Mouse (Mus musculus) WW6 (cell line): ENCODE measurements around the gene Cebpz.

Experiments used
- DNase-seq: peaks from one replicate; pipeline ENCODE4 v3.0.0-alpha.2; 2013; ENCODE audit warnings: low read depth, low spot score

Gene Cebpz

DNA sequence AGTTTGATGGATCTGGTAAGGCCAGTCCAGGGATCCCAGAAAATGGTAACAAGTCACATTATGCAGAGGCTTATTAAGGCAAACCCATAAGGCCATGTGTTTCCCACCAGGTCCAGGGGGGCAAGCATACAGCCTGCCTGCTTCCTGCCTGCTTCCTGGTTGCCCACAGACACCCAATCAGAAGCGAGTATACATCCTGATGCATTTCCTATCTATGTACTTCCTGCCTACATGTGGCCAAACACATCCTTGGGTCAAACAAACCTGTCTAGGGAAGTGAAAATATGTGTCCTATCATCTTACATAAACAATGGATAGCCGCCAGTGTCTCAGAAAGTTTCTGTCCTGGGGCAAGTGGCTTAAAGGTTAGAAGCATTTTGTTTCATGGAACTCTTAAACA, 33.7 kb downstream of the Cebpz start:
- no peak for DNase-seq

DNA sequence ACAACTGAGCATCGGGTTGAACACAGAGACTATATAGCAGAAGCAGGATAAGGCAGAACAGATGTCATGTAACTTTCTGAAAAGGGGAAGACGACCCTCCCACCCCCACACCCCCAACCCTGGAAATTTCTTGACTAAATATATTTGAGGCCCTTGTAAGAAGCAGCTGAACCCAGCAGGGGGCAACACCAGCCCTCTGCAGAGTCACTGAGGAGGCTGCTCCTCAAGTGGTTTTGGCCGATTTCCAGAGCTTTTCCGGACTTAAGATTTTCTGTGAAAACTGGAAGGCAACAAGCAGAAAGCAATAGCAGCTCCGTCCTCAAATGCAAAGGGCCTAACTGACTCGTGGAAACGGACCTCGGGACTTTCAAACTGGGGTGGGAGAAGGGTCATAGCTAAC, 41.5 kb downstream of the Cebpz start:
- peak; percentile 42 for DNase-seq

DNA sequence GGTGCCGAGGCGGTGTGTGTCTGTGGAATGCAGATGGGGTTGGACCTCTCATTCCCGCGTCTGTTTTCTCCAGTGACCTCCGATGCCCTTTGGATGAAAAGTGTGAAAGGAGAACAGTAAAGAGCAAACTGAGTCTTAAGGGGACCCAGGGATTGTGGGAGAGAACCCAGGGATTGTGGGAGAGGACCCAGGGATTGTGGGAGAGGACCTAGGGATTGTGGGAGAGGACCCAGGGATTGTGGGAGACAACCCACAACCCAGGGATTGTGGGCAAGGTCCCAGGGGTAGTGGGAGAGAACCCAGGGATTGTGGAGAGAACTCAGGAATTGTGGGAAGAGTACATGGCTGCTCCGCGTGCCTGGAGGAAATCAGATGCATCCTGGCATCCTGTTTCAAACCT, 41.9 kb downstream of the Cebpz start:
- no peak for DNase-seq

DNA sequence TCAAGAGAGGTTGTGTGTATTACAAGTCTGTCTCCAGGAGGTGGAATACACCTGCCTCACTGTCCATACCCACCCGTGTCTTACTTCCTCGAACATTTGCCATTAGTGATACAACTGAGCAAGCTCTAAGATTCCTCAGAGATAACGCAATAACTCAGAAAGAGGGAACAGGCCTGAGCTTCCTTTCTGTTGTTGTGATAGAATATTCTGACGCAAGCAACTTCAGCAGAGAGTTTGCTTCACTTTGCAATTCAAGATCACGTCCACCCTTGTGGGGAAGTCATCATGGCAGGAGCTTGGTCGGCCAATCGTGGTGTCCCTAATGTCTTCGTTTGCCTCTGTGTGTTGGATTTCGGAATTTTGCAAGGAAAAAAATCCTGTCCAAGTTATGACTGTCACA, 45.8 kb downstream of the Cebpz start:
- no peak for DNase-seq

DNA sequence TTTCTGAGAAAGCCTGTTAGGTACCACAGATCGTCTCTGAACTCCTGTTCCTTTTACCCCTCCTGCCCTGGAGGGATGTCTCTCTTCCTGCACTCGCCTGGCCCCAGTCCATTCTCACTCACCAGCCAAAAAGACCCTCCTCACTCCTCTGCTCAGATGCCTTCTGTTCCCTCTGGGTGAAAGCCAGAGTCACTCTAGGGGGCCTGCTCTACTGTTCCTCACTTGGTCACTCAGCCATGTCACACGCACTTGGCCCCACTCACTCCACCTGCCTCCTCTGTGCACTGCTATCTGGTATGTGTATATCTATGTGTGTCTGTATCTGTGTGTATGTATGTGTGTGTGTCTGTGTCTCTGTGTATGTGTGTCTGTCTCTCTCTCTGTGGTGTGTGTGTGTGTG, 47.7 kb downstream of the Cebpz start:
- no peak for DNase-seq

DNA sequence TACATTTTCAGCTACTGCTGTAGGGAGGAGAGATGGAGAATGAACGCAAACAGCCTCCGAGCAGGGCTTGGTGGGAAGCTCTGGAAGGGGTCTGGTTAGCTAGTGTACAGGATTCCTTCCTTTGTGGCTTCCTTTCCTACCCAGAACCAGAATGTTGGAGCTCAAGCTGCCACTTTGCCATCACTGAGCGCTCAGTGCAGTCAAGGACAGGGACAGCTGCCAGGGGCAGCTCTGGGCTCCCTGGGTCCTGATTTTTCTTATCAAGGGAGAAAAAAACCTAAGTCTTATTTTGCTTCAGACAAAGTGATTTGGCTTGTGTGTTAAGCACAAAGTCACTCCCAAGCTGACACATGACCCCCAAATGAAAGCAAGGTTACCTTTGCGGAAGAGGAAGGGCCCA, 48.3 kb downstream of the Cebpz start:
- DNase-seq, result no peak

DNA sequence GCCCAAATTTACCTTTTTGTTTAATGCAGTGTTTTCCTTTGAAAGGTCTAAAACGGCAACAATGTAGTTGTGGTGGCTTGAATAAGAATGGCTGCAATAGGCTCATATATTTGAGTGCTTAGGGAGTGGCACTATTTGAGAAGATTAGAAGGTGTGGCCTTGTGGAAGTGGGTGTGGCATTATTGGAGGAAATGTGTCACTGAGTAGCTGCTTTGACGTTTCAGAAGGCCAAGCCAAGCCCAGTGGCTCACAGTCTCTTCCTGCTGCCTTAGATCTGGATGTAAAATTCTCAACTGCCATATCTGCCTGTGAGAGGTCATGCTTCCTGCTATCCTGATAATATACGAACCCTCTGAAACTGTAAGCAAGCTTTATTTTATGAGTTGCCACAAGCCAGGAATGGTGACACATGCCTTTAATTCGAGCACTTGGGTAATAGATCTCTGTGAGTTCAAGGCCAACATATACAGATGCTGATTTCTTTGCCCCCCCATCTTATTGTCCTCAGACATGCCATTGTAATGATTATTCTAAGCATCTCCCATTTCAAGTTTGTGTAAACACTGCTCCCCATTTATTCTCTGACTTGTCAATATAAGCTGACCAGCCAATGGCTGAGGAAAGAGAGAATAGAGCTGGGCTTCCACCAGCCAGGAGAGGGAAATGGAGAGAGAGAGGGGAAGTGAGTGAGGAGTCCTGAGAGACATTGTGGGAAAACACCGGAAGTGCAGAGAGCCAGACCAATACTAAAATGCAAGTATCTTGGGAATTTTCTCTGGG, 51.4 kb downstream of the Cebpz start:
- DNase-seq, result no peak

DNA sequence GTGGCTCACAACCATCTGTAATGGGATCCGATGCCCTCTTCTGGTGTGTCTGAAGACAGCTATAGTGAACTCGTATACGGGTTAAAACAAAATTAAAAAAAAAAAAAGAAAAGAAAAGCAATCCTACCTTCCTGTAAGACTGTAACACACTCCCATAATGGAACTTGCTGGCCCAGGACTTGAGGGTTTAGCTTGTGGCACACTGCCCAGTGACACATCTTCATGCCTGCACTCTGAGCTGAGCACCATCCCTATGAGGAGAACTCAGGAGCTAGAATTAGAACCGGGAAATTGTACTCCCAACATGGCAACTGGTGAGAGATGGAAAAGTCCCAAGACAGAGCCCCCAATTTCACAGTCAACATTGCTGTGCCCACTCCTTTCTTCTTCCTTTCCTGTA, 53.6 kb downstream of the Cebpz start:
- DNase-seq, result no peak

DNA sequence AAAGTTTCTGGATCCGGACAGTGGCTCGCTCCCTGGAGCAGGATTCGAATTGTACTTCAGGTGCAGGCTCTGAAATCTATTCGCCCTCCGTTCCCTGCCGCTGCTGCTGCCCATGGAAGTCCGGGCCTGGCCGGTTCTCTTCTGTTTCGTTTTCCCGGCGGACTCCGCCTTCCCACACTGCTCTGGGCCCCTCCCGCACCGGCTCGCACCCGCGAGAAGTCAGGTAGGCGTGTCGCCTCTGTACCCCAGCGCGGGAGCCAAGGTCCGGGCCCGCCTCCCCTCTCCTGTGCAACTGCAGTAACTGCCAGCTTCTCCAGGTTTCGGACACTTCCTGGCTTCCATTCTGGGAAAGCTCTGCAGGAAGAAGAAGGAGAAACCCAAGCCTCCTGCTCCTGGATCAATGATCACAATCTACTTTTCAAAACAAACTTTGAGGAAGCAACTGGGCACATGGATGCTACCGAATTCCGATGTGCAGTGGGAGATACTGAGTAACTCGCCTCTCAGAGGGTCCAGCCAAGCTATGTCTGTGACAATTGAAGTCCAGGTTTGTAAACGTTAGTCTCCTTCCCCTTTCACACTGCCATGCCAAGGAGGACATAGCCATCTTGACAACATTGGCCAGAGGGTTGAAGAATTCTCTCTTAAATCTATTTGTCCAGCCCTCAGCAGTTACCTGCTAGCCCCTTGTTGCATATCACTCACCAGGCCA, 54.3 kb downstream of the Cebpz start, which contains the start of gene Eif2ak2:
TSS of gene Eif2ak2 (minus strand) at position 173 of the 712 bp plus-strand sequence.
- peak; percentile 63 for DNase-seq

DNA sequence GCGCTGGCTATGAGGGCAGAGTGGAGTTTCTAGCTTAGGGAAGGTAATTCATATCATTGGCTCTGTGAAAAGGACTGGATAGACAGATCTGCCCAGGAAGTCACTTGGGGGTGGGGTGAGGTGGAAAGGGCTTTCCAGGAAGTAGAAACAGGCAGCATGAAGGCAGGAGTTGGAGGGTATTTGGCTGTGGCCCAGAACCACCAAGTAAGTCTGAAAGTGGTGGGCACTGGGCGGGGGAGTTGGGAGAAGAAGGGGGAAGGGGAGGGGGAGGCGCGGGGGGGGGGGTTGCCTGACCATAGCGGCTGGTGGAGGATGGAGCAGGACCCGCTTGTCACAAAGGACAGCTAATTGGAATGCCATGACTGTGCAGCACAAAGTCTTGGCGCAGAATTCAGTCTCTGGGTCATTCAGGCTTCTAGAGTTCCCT, 55.0 kb downstream of the Cebpz start:
- no peak for DNase-seq

DNA sequence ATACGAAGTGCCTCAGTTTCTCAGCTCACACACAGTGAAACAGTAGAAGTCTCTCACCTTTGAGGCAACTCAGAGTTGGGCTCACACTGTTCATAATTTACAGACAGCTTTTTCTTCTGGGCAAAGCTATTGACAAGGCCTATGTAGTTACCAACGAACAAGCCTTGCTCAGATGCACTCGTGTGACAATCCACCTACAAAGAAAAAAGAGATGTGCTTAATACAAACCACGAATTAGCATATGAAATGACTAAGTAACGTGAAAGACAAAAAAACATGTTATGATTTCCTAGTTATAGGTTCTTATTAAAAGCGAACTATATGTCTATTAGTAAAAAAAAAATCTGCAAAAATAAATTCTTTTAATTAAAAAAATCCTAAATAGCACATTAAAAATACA, 63.0 kb downstream of the Cebpz start:
- DNase-seq, result no peak
